Mouse (Mus musculus) CH12.LX (cell line): ENCODE results near the gene Nos2. TPM values are rescaled to one million over a fixed set of nuclear protein-coding genes. Genes with fewer than 3 reads are reported as not detected.

Source experiments
- DNase-seq: peaks from one replicate; pipeline ENCODE4 v3.0.0-alpha.2; 2013; ENCODE audit errors: extremely low read depth
- H3K27ac ChIP-seq: 2 replicates; pipeline ENCODE4 v1.5.1; 2012; ENCODE audit warnings: low read depth, mild to moderate bottlenecking, control low read depth, moderate library complexity; ENCODE audit not compliant: insufficient read depth
- H3K27me3 ChIP-seq: replicated peaks from 2 replicates; pipeline ENCODE3; 2012; ENCODE audit warnings: inconsistent platforms
- H3K36me3 ChIP-seq, 2 experiments: replicated peaks in 1 of 2; 2 replicates each; pipeline versions ENCODE3 to v1.6.1; 2012; ENCODE audit warnings: inconsistent platforms in 1 of 2, low read length in 1 of 2, mild to moderate bottlenecking in 1 of 2, mixed read lengths in 1 of 2, moderate library complexity in 1 of 2; ENCODE audit not compliant: control insufficient read depth in 1 of 2, insufficient read depth in 1 of 2
- H3K4me1 ChIP-seq, 2 experiments: 2 replicates each; pipeline ENCODE4 v1.6.1; 2012; ENCODE audit warnings: inconsistent platforms in 1 of 2, moderate library complexity in 1 of 2; ENCODE audit not compliant: insufficient read depth in 2 of 2, control insufficient read depth in 1 of 2
- H3K4me2 ChIP-seq: 2 replicates; pipeline ENCODE4 v1.6.1; 2012; ENCODE audit warnings: low read depth, mild to moderate bottlenecking, control low read depth; ENCODE audit not compliant: poor library complexity, insufficient read depth, severe bottlenecking
- H3K4me3 ChIP-seq, 3 experiments: fragments of 150-350 bp in 1 of 3; sonication (generic) in 1 of 3; replicated peaks in 1 of 3; 2 replicates each; pipeline versions ENCODE3 to v1.5.1; 2011 to 2012; ENCODE audit warnings: low read depth in 2 of 3, low read length in 2 of 3, mild to moderate bottlenecking in 2 of 3, moderate library complexity in 2 of 3, control low read depth in 1 of 3, improper control_type of control experiment in 1 of 3, inconsistent platforms in 1 of 3, mixed read lengths in 1 of 3; ENCODE audit not compliant: poor library complexity in 1 of 3
- H3K79me2 ChIP-seq: replicated peaks from 2 replicates; pipeline ENCODE4 v1.6.1; 2012; ENCODE audit warnings: mild to moderate bottlenecking, moderate library complexity; ENCODE audit not compliant: control insufficient read depth, poor library complexity, insufficient read depth, severe bottlenecking; ENCODE audit errors: extremely low read depth
- H3K9ac ChIP-seq: 2 replicates; pipeline ENCODE4 v1.6.1; 2012; ENCODE audit warnings: low read depth, mild to moderate bottlenecking, control low read depth, moderate library complexity; ENCODE audit not compliant: insufficient read depth
- H3K9me3 ChIP-seq: replicated peaks from 2 replicates; pipeline ENCODE3; 2012; ENCODE audit warnings: low read length, inconsistent platforms, mixed read lengths
- CHD2 ChIP-seq: IDR thresholded peaks from 2 replicates; pipeline ENCODE4 v1.6.1; 2011; ENCODE audit warnings: low read length, improper control_type of control experiment
- E2F4 ChIP-seq: IDR thresholded peaks from 2 replicates; pipeline ENCODE4 v1.6.1; 2011; ENCODE audit warnings: low read depth, low read length, improper control_type of control experiment; ENCODE audit not compliant: insufficient replicate concordance
- ELF1 ChIP-seq: IDR thresholded peaks from 2 replicates; pipeline ENCODE4 v1.6.1; 2014; ENCODE audit warnings: low read depth, mild to moderate bottlenecking, inconsistent platforms, low read length, improper control_type of control experiment
- GABPA ChIP-seq: IDR thresholded peaks from 2 replicates; pipeline ENCODE4 v1.6.1; 2012; ENCODE audit warnings: low read depth, low read length, improper control_type of control experiment, inconsistent platforms; ENCODE audit not compliant: insufficient replicate concordance
- JUND ChIP-seq: conservative IDR thresholded peaks from 2 replicates; pipeline ENCODE4 v1.6.1; 2011; ENCODE audit warnings: low read depth, low read length, improper control_type of control experiment
- KAT2A ChIP-seq: IDR thresholded peaks from 2 replicates; pipeline ENCODE4 v1.6.1; 2012; ENCODE audit warnings: low read length, improper control_type of control experiment, inconsistent platforms; ENCODE audit not compliant: insufficient replicate concordance
- MAZ ChIP-seq: IDR thresholded peaks from 2 replicates; pipeline ENCODE4 v1.6.1; 2012; ENCODE audit warnings: low read depth, mild to moderate bottlenecking, inconsistent platforms, low read length, improper control_type of control experiment, moderate library complexity
- MEF2A ChIP-seq: IDR thresholded peaks from 2 replicates; pipeline ENCODE4 v1.6.1; 2014; ENCODE audit warnings: low read depth, mild to moderate bottlenecking, inconsistent platforms, low read length, improper control_type of control experiment, borderline replicate concordance
- NRF1 ChIP-seq: IDR thresholded peaks from 2 replicates; pipeline ENCODE4 v1.6.1; 2014; ENCODE audit warnings: low read depth, mild to moderate bottlenecking, inconsistent platforms, low read length, improper control_type of control experiment, moderate library complexity
- RAD21 ChIP-seq: IDR thresholded peaks from 2 replicates; pipeline ENCODE4 v1.6.1; 2011; ENCODE audit warnings: low read depth, mild to moderate bottlenecking, low read length, improper control_type of control experiment, moderate library complexity
- RCOR1 ChIP-seq: conservative IDR thresholded peaks from 2 replicates; pipeline ENCODE4 v1.6.1; 2012; ENCODE audit warnings: low read depth, mild to moderate bottlenecking, inconsistent platforms, low read length, improper control_type of control experiment
- SMC3 ChIP-seq: IDR thresholded peaks from 2 replicates; pipeline ENCODE4 v1.6.1; 2011; ENCODE audit warnings: low read depth, low read length, improper control_type of control experiment
- ZKSCAN1 ChIP-seq: IDR thresholded peaks from 2 replicates; pipeline ENCODE4 v1.6.1; 2012; ENCODE audit warnings: low read depth, inconsistent platforms, low read length, improper control_type of control experiment, borderline replicate concordance
- ZMIZ1 ChIP-seq: IDR thresholded peaks from 2 replicates; pipeline ENCODE4 v1.6.1; 2012; ENCODE audit warnings: low read depth, mild to moderate bottlenecking, inconsistent platforms, low read length, improper control_type of control experiment
- dilution Hi-C: fragments of 300-500 bp; cut with MboI; formaldehyde crosslinking; loops from 2 replicates; pipeline ENCODE4 v1.14.3; 2020; ENCODE audit warnings: low sequenced_read_pairs; ENCODE audit not compliant: extremely low pct_unique_long_range_greater_than_20kb, extremely low pct_ligation_motif_present
- in situ Hi-C: fragments of 300-500 bp; cut with MboI; formaldehyde crosslinking; loops from 3 replicates; pipeline ENCODE4 v1.14.3; 2019; ENCODE audit warnings: low sequenced_read_pairs, low pct_ligation_motif_present, low pct_unique_long_range_greater_than_20kb, mixed read lengths
- polyA plus RNA-seq: library from polyadenylated mRNA; unstranded; fragments of >175 nt; gene quantifications from 2 replicates; pipeline ENCODE4 v1.2.1, GENCODE M21; 2012; ENCODE audit warnings: low read depth; ENCODE audit not compliant: insufficient read length
- total RNA-seq, 2 experiments: library from RNA; depleted of rRNA; stranded (reverse); fragments of 300-350 nt in 1 of 2; fragments of >200 nt in 1 of 2; gene quantifications; 2 replicates each; pipeline ENCODE4 v1.2.3; 2012 to 2014

Nos2 gene
- total and polyA plus RNA-seq, 3 experiments = 1.6 to 3.4 (median 1.8) TPM

- no peak for DNase-seq
- Histone ChIP-seq H3K79me2 (no peaks in the 10 kb centered on the region), H3K4me3 (no peak overlapping the region), H3K27me3 (no peaks in the 10 kb centered on the region), H3K27ac (no peak overlapping the region), H3K4me2 (no peak overlapping the region), H3K9ac (no peak overlapping the region), H3K36me3 (peaks cover 0 to 74% of the 10 kb centered on the region in 2 experiments), H3K4me1 (peaks cover 8 to 29% of the 10 kb centered on the region in 2 experiments), H3K9me3 (no peaks in the 10 kb centered on the region)
- in situ Hi-C loops = no loop called here
- dilution Hi-C loops = no loop called here
- TF ChIP-seq SMC3 (no peak), RAD21 (no peak), KAT2A (no peak), JUND (no peak), ZMIZ1 (no peak), NRF1 (no peak), ZKSCAN1 (no peak), RCOR1 (no peak), MEF2A (no peak), E2F4 (no peak)
Measured at GRCm38 (mm10) chr11:78980083-78980634, 59.6 kb downstream of the Nos2 start.

DNA sequence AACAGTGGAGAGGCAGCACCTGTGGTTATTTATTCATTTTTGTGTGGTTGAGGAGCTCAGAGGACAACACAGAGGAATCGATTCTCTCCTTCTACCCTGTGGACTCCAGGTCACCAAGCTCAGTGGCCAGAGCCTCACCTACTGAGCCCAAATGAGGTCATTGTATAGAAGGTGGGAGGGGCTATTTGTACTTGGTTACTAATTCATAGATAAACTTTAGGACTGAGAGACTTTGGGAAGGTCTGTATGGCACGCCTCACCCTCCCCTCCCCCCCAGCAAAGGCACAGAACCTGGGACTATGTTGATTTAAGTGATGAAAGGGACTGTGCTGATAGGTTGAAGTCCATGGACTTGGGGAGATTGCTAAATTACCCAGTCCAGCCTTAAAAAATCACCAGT, 61.5 kb downstream of the Nos2 start:
- H3K9ac ChIP-seq = no peak overlapping the region
- DNase-seq = no peak
- peaks cover 8 to 27% of the 10 kb centered on the region in 2 experiments for H3K4me1 ChIP-seq
- peaks cover 0 to 73% of the 10 kb centered on the region in 2 experiments for H3K36me3 ChIP-seq
- H3K9me3 ChIP-seq = no peaks in the 10 kb centered on the region
- in situ Hi-C loops = no loop called here
- no peak overlapping the region for H3K4me2 ChIP-seq
- H3K79me2 ChIP-seq = no peaks in the 10 kb centered on the region
- dilution Hi-C loops = no loop called here
- no peaks in the 10 kb centered on the region for H3K27me3 ChIP-seq
- H3K27ac ChIP-seq = no peak overlapping the region
- TF ChIP-seq GABPA = no peak
- no peak for TF ChIP-seq ELF1
- TF ChIP-seq CHD2 = no peak
- TF ChIP-seq MAZ = no peak
- H3K4me3 ChIP-seq = no peak overlapping the region
